In the genomic region with DNA sequence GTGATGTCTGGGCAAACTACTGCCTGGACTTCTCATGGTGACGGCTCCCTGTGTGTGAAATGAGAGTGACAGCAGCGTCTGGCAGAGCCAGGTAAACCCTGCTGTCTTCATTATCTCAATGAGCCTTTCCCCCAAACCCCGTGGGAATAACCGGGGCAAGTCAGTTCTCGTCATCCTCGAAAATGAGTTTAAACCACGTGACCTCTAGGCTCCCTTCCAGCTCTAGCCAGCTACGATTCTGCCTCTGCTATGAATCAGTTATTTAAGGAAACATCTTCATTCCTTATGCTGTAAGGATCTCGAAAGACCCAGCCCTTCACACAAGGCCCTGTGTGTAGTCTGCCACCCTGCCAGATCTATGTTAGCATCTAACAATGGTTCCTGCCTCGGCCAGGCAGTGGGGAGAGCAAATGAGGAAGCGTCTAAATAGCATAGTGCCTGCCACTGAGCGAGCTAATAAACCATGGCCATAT, we compare ENCODE assay signal across 7 mouse cellular contexts. TPM values are rescaled to one million over a fixed set of nuclear protein-coding genes. Genes with fewer than 3 reads are reported as not detected.
DNase-seq lines count a peak whose midpoint lies in the region; ATAC-seq and TF ChIP-seq lines count a peak whose summit lies in the region.

No protein-coding gene starts in this region.

- ATAC-seq in common myeloid progenitor, adult 5-6 weeks (replicated peaks; ENCODE audit: low read depth, poor library complexity, severe bottlenecking): peak; percentile 71
- no peak for ATAC-seq in cerebellum, adult (ENCODE audit: insufficient number of reproducible peaks, low FRiP score, low TSS enrichment)
- ATAC-seq in monocyte, adult 5-6 weeks (replicated peaks; ENCODE audit: insufficient number of reproducible peaks, low FRiP score, low TSS enrichment, poor library complexity, severe bottlenecking): no peak

- H3K79me2 ChIP-seq in MEL (ENCODE audit: control insufficient read depth, insufficient read depth, low read length, poor library complexity): no peaks in the 10 kb centered on the region

- H3K9me3 ChIP-seq in MEL (replicated peaks; ENCODE audit: insufficient read depth, low read length): no peaks in the 10 kb centered on the region

- peak overlapping the region; percentile 49 for H3K9ac ChIP-seq in MEL (ENCODE audit: control insufficient read depth, low read depth, low read length, poor library complexity, severe bottlenecking)

- no peak for TF ChIP-seq CTCF in MEL (IDR thresholded peaks at IDR 0.05 in 2 of 3, conservative IDR thresholded peaks at IDR 0.05 in 1 of 3; ENCODE audit: control insufficient read depth in 1 of 3, insufficient read depth in 1 of 3, low read depth in 2 of 3, low read length in 3 of 3, poor library complexity in 1 of 3, severe bottlenecking in 1 of 3)

- no peaks in the 10 kb centered on the region for H3K27me3 ChIP-seq in MEL (ENCODE audit: control insufficient read depth in 1 of 2, insufficient read depth in 2 of 2, low read length in 2 of 2)

- peak; percentile 27 to 54; a peak in 3 of 4 replicates for TF ChIP-seq EP300 in MEL (IDR thresholded peaks at IDR 0.05; ENCODE audit: low read depth in 1 of 2, low read length in 2 of 2)

- DNase-seq in left cerebral cortex, adult 18-20 months (ENCODE audit: low spot score in 2 of 2): peak; percentile 32 to 51
- DNase-seq in left cerebral cortex, adult 8-10 months (ENCODE audit: low spot score in 2 of 2): no peak
- DNase-seq in MEL (ENCODE audit: low read depth, low spot score): peak; percentile 85
- DNase-seq in left cerebral cortex, postnatal 36 days (ENCODE audit: low spot score in 2 of 2): peak; percentile 29 to 50

- intact Hi-C loops in left cerebral cortex, postnatal 36 days (cut with DNase I): no loop called here

- H3K36me3 ChIP-seq in MEL (ENCODE audit: control insufficient read depth in 1 of 2, insufficient read depth in 2 of 2, low read length in 2 of 2): peaks cover 0 to 26% of the 10 kb centered on the region in 2 experiments; a peak in 2 of 4 replicates

- peak; percentile 25 to 61; a peak in 2 of 4 replicates for TF ChIP-seq POLR2A in MEL (IDR thresholded peaks at IDR 0.05; ENCODE audit: control insufficient read depth in 1 of 2, insufficient read depth in 1 of 2, low read depth in 1 of 2, low read length in 2 of 2, poor library complexity in 1 of 2)

- no peak for TF ChIP-seq RAD21 in MEL (IDR thresholded peaks at IDR 0.05; ENCODE audit: low read depth, low read length)

- H3K27ac ChIP-seq in MEL (ENCODE audit: control insufficient read depth, low read depth, low read length): peak overlapping the region; percentile 65

- H3K4me1 ChIP-seq in MEL (ENCODE audit: control insufficient read depth in 1 of 2, insufficient read depth in 2 of 2, low read length in 2 of 2): peaks cover 20 to 31% of the 10 kb centered on the region in 2 experiments

- H3K4me3 ChIP-seq in MEL (ENCODE audit: control insufficient read depth in 1 of 2, insufficient read depth in 1 of 2, low read depth in 2 of 2, low read length in 2 of 2): peak overlapping the region; percentile 9 to 22; a peak in 3 of 4 replicates

TF ChIP-seq in MEL, 35 proteins besides CTCF, POLR2A, EP300 and RAD21:
- TF ChIP-seq ZC3H11A (IDR thresholded peaks at IDR 0.05; ENCODE audit: low read depth, low read length): no peak
- peak; percentile 39; the same call in 1 of the 2 replicates for TF ChIP-seq BHLHE40 (IDR thresholded peaks at IDR 0.05; ENCODE audit: borderline replicate concordance, low read depth, low read length)
- TF ChIP-seq POLR2AphosphoS5 (IDR thresholded peaks at IDR 0.05; ENCODE audit: borderline replicate concordance, low read depth, low read length): no peak
- peak; percentile 26; the same call in 1 of the 2 replicates for TF ChIP-seq MEF2A (IDR thresholded peaks at IDR 0.05; ENCODE audit: extremely low read depth, insufficient replicate concordance, low read depth, low read length, poor library complexity, severe bottlenecking)
- TF ChIP-seq MYC (IDR thresholded peaks at IDR 0.05; ENCODE audit: low read depth, low read length): 0 out of 2 replicates have a peak, but pooled peaks have one; percentile 67
- no peak for TF ChIP-seq GABPA (IDR thresholded peaks at IDR 0.05; ENCODE audit: low read depth, low read length)
- no peak for TF ChIP-seq CHD1 (IDR thresholded peaks at IDR 0.05; ENCODE audit: low read depth, low read length)
- TF ChIP-seq E2F4 (IDR thresholded peaks at IDR 0.05; ENCODE audit: borderline replicate concordance, low read depth, low read length): no peak
- TF ChIP-seq GATA1 (IDR thresholded peaks at IDR 0.05; ENCODE audit: low read depth, low read length): no peak
- no peak for TF ChIP-seq ZKSCAN1 (IDR thresholded peaks at IDR 0.05; ENCODE audit: low read depth, low read length)
- no peak for TF ChIP-seq SMC3 (IDR thresholded peaks at IDR 0.05; ENCODE audit: low read depth, low read length)
- TF ChIP-seq TCF12 (IDR thresholded peaks at IDR 0.05; ENCODE audit: low read depth, low read length): 0 out of 2 replicates have a peak, but pooled peaks have one; percentile 22
- TF ChIP-seq MAX (IDR thresholded peaks at IDR 0.05; ENCODE audit: low read length): peak; percentile 94
- no peak for TF ChIP-seq UBTF (IDR thresholded peaks at IDR 0.05; ENCODE audit: borderline replicate concordance, insufficient read depth, low read depth, low read length)
- TF ChIP-seq ZMIZ1 (IDR thresholded peaks at IDR 0.05; ENCODE audit: low read depth, low read length): 0 out of 2 replicates have a peak, but pooled peaks have one; percentile 50
- TF ChIP-seq ELF1 (IDR thresholded peaks at IDR 0.05; ENCODE audit: low read depth, low read length): 0 out of 2 replicates have a peak, but pooled peaks have one; percentile 39
- TF ChIP-seq NELFE (IDR thresholded peaks at IDR 0.05; ENCODE audit: low read depth, low read length): peak; percentile 51
- peak; percentile 47; the same call in 1 of the 2 replicates for TF ChIP-seq ETS1 (IDR thresholded peaks at IDR 0.05; ENCODE audit: low read depth, low read length)
- TF ChIP-seq MAFK (IDR thresholded peaks at IDR 0.05; ENCODE audit: borderline replicate concordance, low read depth, low read length): no peak
- no peak for TF ChIP-seq NRF1 (IDR thresholded peaks at IDR 0.05; ENCODE audit: insufficient read depth, low read depth, low read length, poor library complexity, severe bottlenecking)
- 0 out of 2 replicates have a peak, but pooled peaks have one; percentile 50 for TF ChIP-seq HCFC1 (IDR thresholded peaks at IDR 0.05; ENCODE audit: low read depth, low read length)
- TF ChIP-seq USF2 (IDR thresholded peaks at IDR 0.05; ENCODE audit: borderline replicate concordance in 1 of 2, insufficient read depth in 1 of 2, low read depth in 1 of 2, low read length in 2 of 2): peak; percentile 43 to 77; a peak in 3 of 4 replicates
- peak; percentile 76 for TF ChIP-seq MXI1 (IDR thresholded peaks at IDR 0.05; ENCODE audit: low read depth, low read length)
- peak; percentile 93 for TF ChIP-seq USF1 (IDR thresholded peaks at IDR 0.05; ENCODE audit: low read depth, low read length)
- TF ChIP-seq SIN3A (IDR thresholded peaks at IDR 0.05; ENCODE audit: low read length): peak; percentile 74
- TF ChIP-seq CHD2 (IDR thresholded peaks at IDR 0.05; ENCODE audit: low read length): no peak
- TF ChIP-seq TAL1 (IDR thresholded peaks at IDR 0.05; ENCODE audit: low read length): no peak
- TF ChIP-seq MYB (IDR thresholded peaks at IDR 0.05; ENCODE audit: low read depth, low read length): no peak
- no peak for TF ChIP-seq ZNF384 (IDR thresholded peaks at IDR 0.05; ENCODE audit: low read depth, low read length)
- no peak for TF ChIP-seq JUND (IDR thresholded peaks at IDR 0.05; ENCODE audit: low read depth, low read length)
- TF ChIP-seq KAT2A (conservative IDR thresholded peaks at IDR 0.05; ENCODE audit: low read depth, low read length): no peak
- TF ChIP-seq MAZ (IDR thresholded peaks at IDR 0.05; ENCODE audit: low read depth, low read length): no peak
- no peak for TF ChIP-seq POLR2AphosphoS2 (IDR thresholded peaks at IDR 0.05; ENCODE audit: low read length)
- peak; percentile 26; the same call in 1 of the 2 replicates for TF ChIP-seq RCOR1 (IDR thresholded peaks at IDR 0.05; ENCODE audit: low read depth, low read length)
- peak; percentile 72 for TF ChIP-seq TBP (IDR thresholded peaks at IDR 0.05; ENCODE audit: low read depth, low read length)

RNA-seq across cellular contexts. Expression of gene Fem1b, which starts 5.4 kb away (rescaled TPM):
- total RNA-seq in left cerebral cortex, adult 18-20 months (2021): 100 to 1,000 TPM; 109 to 114 TPM
- total RNA-seq in left cerebral cortex, adult 8-10 months (2022): 100 to 1,000 TPM in 1 of 4 experiments, 10 to 100 TPM in 3; 88.3 to 100 (median 93.1) TPM
- total RNA-seq in MEL (2012; rRNA removed): 50.5 and 55.1 TPM in 2 replicates
- 10 to 100 TPM; 38.2 to 99.4 TPM for polyA plus RNA-seq in MEL (2012; ENCODE audit: insufficient read depth in 1 of 2, insufficient read length in 2 of 2, low read depth in 1 of 2, low replicate concordance in 2 of 2, missing spikeins in 1 of 2)
- total RNA-seq in common myeloid progenitor, adult 5-6 weeks (2017): 58.3 and 67.7 TPM in 2 replicates
- total RNA-seq in left cerebral cortex, postnatal 36 days (2021): 100 to 1,000 TPM in 1 of 2 experiments, 10 to 100 TPM in 1; 98.6 to 100 TPM
- total RNA-seq in monocyte, adult 5-6 weeks (2017): 17.9 to 19.1 TPM (median 18.0 TPM) in 3 replicates

RNA-seq across cellular contexts. Expression of gene Cln6, which starts 21.4 kb away (rescaled TPM):
- 10 to 100 TPM; 10.8 to 14.6 TPM for total RNA-seq in left cerebral cortex, adult 18-20 months (2021)
- total RNA-seq in left cerebral cortex, adult 8-10 months (2022): 10 to 100 TPM; 14.2 to 20.1 (median 15.6) TPM
- 26.5 and 29.4 TPM in 2 replicates for total RNA-seq in MEL (2012; rRNA removed)
- polyA plus RNA-seq in MEL (2012; ENCODE audit: insufficient read depth in 1 of 2, insufficient read length in 2 of 2, low read depth in 1 of 2, low replicate concordance in 2 of 2, missing spikeins in 1 of 2): 10 to 100 TPM in 1 of 2 experiments, not detected in 1; 52.1 TPM
- 27.5 and 28.0 TPM in 2 replicates for total RNA-seq in common myeloid progenitor, adult 5-6 weeks (2017)
- total RNA-seq in left cerebral cortex, postnatal 36 days (2021): 10 to 100 TPM; 10.3 to 13.7 TPM
- 4.7 to 8.7 TPM (median 6.7 TPM) in 3 replicates for total RNA-seq in monocyte, adult 5-6 weeks (2017)

RNA-seq across cellular contexts. Expression of gene Calml4, which starts 40.7 kb away (rescaled TPM):
- not detected for total RNA-seq in left cerebral cortex, adult 18-20 months (2021)
- total RNA-seq in left cerebral cortex, adult 8-10 months (2022): 1 to 10 TPM in 3 of 4 experiments, under 1 TPM in 1; 0.91 to 5.1 (median 1.7) TPM
- total RNA-seq in MEL (2012; rRNA removed): 0.62 and 1.0 TPM in 2 replicates
- 1 to 10 TPM in 1 of 2 experiments, not detected in 1; 4.6 TPM for polyA plus RNA-seq in MEL (2012; ENCODE audit: insufficient read depth in 1 of 2, insufficient read length in 2 of 2, low read depth in 1 of 2, low replicate concordance in 2 of 2, missing spikeins in 1 of 2)
- total RNA-seq in common myeloid progenitor, adult 5-6 weeks (2017): 9.4 TPM in 1 of 2 replicates, not detected in the other
- total RNA-seq in left cerebral cortex, postnatal 36 days (2021): 1 to 10 TPM in 1 of 2 experiments, not detected in 1; 1.7 TPM
- total RNA-seq in monocyte, adult 5-6 weeks (2017): 0.48 TPM in 1 of 3 replicates, not detected in the others

Comparison
In these comparisons a context has a peak if more than half of its experiments do, and no peak if none do; other contexts are left out.
1. DNase-seq: peak in left cerebral cortex, adult 18-20 months (2 of 2), MEL (single experiment) and left cerebral cortex, postnatal 36 days (2 of 2); none in left cerebral cortex, adult 8-10 months (0 of 2).